Mouse (Mus musculus) intestine, postnatal 0 days (tissue): ENCODE data around the gene Tmem178b. TPM values are rescaled to one million over a fixed set of nuclear protein-coding genes. Genes with fewer than 3 reads are reported as not detected.

Experiments
- ATAC-seq: fragments of 200-750 bp; cut with Nextera tagmentation; 2 replicates; pipeline ENCODE4 v1.8.0; 2017; ENCODE audit warnings: mild to moderate bottlenecking, moderate TSS enrichment, moderate library complexity
- H3K27ac ChIP-seq: fragments of 300-500 bp; sonication (generic); 2 replicates; pipeline ENCODE4 v1.5.1; 2014; ENCODE audit warnings: mild to moderate bottlenecking, low read depth, low read length, moderate library complexity
- H3K27me3 ChIP-seq: fragments of 300-500 bp; sonication (generic); replicated peaks from 2 replicates; pipeline ENCODE4 v1.6.1; 2014; ENCODE audit warnings: low read length, mixed read lengths; ENCODE audit not compliant: control insufficient read depth, insufficient read depth
- H3K36me3 ChIP-seq: fragments of 300-500 bp; sonication (generic); 2 replicates; pipeline ENCODE4 v1.6.1; 2014; ENCODE audit warnings: mild to moderate bottlenecking, moderate library complexity; ENCODE audit not compliant: control insufficient read depth, insufficient read depth
- H3K4me1 ChIP-seq: fragments of 300-500 bp; sonication (generic); replicated peaks from 2 replicates; pipeline ENCODE4 v1.6.1; 2014; ENCODE audit warnings: antibody characterized with exemption, low read length, mixed read lengths; ENCODE audit not compliant: control insufficient read depth, insufficient read depth
- H3K4me2 ChIP-seq: fragments of 300-500 bp; sonication (generic); replicated peaks from 2 replicates; pipeline ENCODE4 v1.6.1; 2014; ENCODE audit warnings: low read depth, mild to moderate bottlenecking, moderate library complexity
- H3K4me3 ChIP-seq: fragments of 300-500 bp; sonication (generic); 2 replicates; pipeline ENCODE4 v1.5.1; 2014; ENCODE audit warnings: low read depth, low read length
- H3K9ac ChIP-seq: fragments of 300-500 bp; sonication (generic); 2 replicates; pipeline ENCODE4 v1.6.1; 2014; ENCODE audit warnings: mild to moderate bottlenecking, low read depth, low read length
- H3K9me3 ChIP-seq: fragments of 300-500 bp; sonication (generic); 2 replicates; pipeline ENCODE4 v1.6.1; 2016; ENCODE audit warnings: mixed run types; ENCODE audit not compliant: control insufficient read depth
- CTCF ChIP-seq: sonication (generic); IDR thresholded peaks from 2 replicates; pipeline ENCODE4 v1.5.1; 2016; ENCODE audit warnings: low read depth, mild to moderate bottlenecking, control low read depth, antibody characterized with exemption, moderate library complexity
- WGBS: fragments of 180-500 bp; shearing (Covaris S2); extraction: QIAGEN DNeasy Blood & Tissue Kit; methylation state at CpG from one replicate; pipeline ENCODE4 v1.1.7; 2014; 5-methylcytosine and 5-hydroxymethylcytosine counted together
- polyA plus RNA-seq: library from polyadenylated mRNA; unstranded; fragments of >200 nt; fragmentation: Nextera tagmentation; extraction: Ambion mirVana; gene quantifications from 2 replicates; pipeline ENCODE4 v1.2.1, GENCODE M21; 2015

Tmem178b gene
- polyA plus RNA-seq, 1 experiment from 2014 or later: 0.60 TPM

GRCm38 (mm10) chr6:40048969-40049908 lies 176.2 kb downstream of the Tmem178b start:
- ATAC-seq: no peak
- Histone ChIP-seq H3K9ac (no peak overlapping the region), H3K9me3 (no peaks in the 10 kb centered on the region), H3K27ac (no peak overlapping the region), H3K4me3 (no peak overlapping the region), H3K36me3 (no peaks in the 10 kb centered on the region), H3K4me2 (no peak overlapping the region), H3K27me3 (no peaks in the 10 kb centered on the region), H3K4me1 (no peaks in the 10 kb centered on the region)
- 43% methylated on average over 11 of the region's 11 CpGs for WGBS
- TF ChIP-seq CTCF: peak; percentile 47

DNA sequence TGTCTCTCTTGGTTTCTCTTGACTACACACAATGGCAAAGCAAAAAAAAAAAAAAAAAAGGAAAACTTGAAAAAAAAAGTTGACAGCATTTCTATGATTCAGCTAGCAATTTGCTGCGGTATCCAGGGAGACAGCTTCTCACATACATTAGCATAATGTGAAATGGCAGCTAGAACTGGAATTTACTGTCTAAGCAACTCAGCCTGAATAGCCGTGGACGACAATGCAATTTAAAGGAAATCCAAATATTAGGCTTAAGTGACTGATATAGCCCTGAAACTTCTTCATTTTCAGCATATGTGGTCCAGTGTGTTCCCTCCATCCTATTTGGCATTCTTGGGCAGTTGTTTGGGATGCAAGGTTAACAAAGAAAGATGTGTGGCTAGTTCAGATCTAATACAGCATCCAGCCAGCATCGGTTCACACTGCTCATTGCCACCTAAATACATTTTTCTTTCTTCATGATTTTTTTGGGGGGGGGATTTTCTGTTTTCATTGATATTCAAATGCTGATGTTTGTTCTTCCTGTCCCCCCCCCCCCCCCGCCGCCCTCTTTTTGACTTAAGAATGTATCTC lies 176.9 kb downstream of the Tmem178b start:
- H3K36me3 ChIP-seq: no peaks in the 10 kb centered on the region
- TF ChIP-seq CTCF: no peak
- no peaks in the 10 kb centered on the region for H3K9me3 ChIP-seq
- no peak overlapping the region for H3K4me3 ChIP-seq
- H3K4me1 ChIP-seq: no peaks in the 10 kb centered on the region
- no peak overlapping the region for H3K4me2 ChIP-seq
- no peak for ATAC-seq
- no peak overlapping the region for H3K27ac ChIP-seq
- no peak overlapping the region for H3K9ac ChIP-seq
- no peaks in the 10 kb centered on the region for H3K27me3 ChIP-seq
- 85% methylated on average over 6 of the region's 6 CpGs for WGBS

DNA sequence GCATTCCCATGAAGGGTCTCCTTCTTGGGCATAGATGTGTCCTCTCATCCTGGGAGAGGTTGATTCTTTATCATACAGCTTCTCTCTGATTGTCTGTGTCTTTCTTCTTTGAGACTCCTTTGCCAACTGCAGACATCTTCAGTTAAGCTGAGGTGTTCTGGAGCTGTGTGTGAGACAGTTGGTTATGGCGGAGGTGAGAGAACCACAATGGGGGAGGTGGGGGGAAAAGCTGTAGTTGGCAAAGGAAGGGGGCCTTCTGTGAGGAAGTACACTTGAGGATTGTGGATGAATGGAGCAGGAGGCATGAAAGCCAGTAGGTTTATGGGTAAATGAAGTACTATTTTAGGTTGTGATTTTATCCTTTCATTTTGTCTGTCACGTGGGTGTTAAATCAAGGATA lies 178.6 kb downstream of the Tmem178b start:
- Histone ChIP-seq H3K4me1 (no peaks in the 10 kb centered on the region), H3K4me3 (no peak overlapping the region), H3K27me3 (no peaks in the 10 kb centered on the region), H3K9me3 (no peaks in the 10 kb centered on the region), H3K9ac (no peak overlapping the region), H3K27ac (no peak overlapping the region), H3K4me2 (no peak overlapping the region), H3K36me3 (no peaks in the 10 kb centered on the region)
- TF ChIP-seq CTCF: no peak
- WGBS: 90% methylated on average over 2 of the region's 2 CpGs
- no peak for ATAC-seq

DNA sequence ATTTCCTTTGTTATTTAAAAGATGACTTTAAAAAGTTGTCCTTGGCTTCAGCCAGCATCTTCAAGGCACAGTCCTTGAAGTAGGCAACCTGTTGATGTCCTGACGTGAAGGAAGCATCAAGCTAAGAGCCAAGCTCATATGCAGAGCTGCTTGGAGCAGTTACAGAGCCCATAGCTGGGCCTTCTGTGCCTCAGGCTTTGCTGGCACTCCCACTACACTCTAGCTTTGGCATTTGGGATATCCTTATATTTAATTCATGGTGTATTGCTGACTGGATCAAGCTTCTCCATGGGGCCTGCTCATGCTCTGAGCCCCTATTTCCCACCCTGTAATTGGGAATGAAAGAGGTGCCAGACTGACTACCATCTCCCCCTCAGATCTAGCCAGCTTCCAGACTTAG lies 179.5 kb downstream of the Tmem178b start:
- no peak overlapping the region for H3K4me3 ChIP-seq
- H3K4me2 ChIP-seq: no peak overlapping the region
- ATAC-seq: no peak
- H3K9ac ChIP-seq: no peak overlapping the region
- H3K4me1 ChIP-seq: no peaks in the 10 kb centered on the region
- TF ChIP-seq CTCF: no peak
- no peaks in the 10 kb centered on the region for H3K36me3 ChIP-seq
- H3K27me3 ChIP-seq: no peaks in the 10 kb centered on the region
- H3K9me3 ChIP-seq: no peaks in the 10 kb centered on the region
- 79% methylated on average over 1 of the region's 1 CpGs for WGBS
- H3K27ac ChIP-seq: no peak overlapping the region

DNA sequence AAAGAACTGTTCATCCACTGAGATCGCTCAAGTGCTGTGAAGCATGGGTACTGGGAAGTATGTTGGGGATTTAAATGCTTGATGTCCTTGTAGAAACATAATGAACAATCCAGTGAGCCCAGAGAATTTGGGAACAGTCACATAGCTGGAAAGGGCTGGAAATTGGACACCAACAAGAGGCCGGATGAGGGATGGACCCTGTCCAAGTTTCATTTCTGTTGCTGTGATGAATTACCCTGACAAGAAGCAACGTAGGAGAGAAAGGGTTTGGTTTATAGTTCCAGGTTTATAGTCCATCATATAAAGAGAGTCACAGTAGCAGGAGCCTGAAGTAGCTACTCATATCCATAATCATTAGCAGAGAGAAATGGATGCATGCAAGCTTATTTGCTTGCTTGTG lies 186.4 kb downstream of the Tmem178b start:
- Histone ChIP-seq H3K4me1 (0 out of 2 replicates have a peak, but pooled peaks cover 9% of the 10 kb centered on the region), H3K4me3 (no peak overlapping the region), H3K36me3 (no peaks in the 10 kb centered on the region), H3K9ac (no peak overlapping the region), H3K27ac (no peak overlapping the region), H3K27me3 (no peaks in the 10 kb centered on the region; the same call in 1 of the 2 replicates), H3K9me3 (no peaks in the 10 kb centered on the region), H3K4me2 (no peak overlapping the region)
- 40% methylated on average over 3 of the region's 3 CpGs for WGBS
- no peak for TF ChIP-seq CTCF
- no peak for ATAC-seq

DNA sequence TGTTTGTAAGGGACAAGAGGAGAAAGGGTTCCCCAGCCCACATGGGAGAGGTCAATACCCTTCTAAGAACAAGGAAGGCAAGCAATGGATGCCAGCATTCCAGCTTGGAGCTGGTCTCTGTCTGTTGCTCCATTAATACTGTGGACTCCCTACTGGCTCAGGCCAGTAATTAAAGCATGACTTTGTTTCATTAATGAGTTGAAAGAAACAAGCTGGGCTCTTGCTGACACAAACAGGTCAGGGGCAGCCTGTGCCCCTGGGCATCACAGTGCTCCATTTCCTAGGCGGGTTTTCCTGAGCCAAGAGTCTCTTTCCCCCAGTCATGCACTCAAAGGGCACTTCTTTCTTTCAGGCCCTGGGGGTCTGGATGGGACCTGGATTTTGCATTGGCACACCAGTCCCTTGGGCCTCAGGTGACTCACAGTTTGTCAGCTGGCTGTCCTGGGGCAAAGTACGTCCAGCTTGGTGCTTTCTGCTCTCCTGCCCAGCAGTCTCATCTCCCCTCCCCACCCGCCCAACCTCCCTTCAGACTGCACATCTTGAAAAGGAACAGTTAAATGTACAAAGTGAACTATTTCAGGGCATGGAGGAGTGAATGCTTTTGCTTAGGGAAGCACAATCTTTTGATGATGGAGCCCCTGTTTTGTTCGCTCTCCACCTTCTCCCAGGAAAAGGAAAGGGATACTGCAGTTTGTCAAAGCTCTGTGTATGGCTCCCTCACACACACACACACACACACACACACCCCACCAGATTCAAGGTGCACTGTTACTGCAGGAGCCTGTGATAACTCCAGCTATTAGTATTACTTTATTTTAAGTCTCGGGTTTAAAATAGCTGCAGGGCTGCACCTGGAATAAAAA lies 188.5 kb downstream of the Tmem178b start:
- H3K4me3 ChIP-seq: no peak overlapping the region
- no peak overlapping the region for H3K4me2 ChIP-seq
- no peak overlapping the region for H3K27ac ChIP-seq
- H3K9me3 ChIP-seq: no peaks in the 10 kb centered on the region
- TF ChIP-seq CTCF: no peak
- peak; percentile 72 for ATAC-seq
- H3K4me1 ChIP-seq: 0 out of 2 replicates have a peak, but pooled peaks cover 9% of the 10 kb centered on the region
- no peaks in the 10 kb centered on the region; the same call in 1 of the 2 replicates for H3K27me3 ChIP-seq
- no peak overlapping the region for H3K9ac ChIP-seq
- H3K36me3 ChIP-seq: no peaks in the 10 kb centered on the region
- 73% methylated on average over 5 of the region's 5 CpGs for WGBS
